Mouse (Mus musculus) adrenal gland, postnatal 0 days (tissue): ENCODE measurements around the gene Vmn1r10. TPM values are rescaled to one million over a fixed set of nuclear protein-coding genes. Genes with fewer than 3 reads are reported as not detected.

Experiments used
- polyA plus RNA-seq: library from polyadenylated mRNA; unstranded; fragments of >200 nt; fragmentation: Nextera tagmentation; extraction: Ambion mirVana; gene quantifications from 2 replicates; pipeline ENCODE4 v1.2.1, GENCODE M21; 2015

The Vmn1r10 gene
- polyA plus RNA-seq: not detected in 2 replicates

DNA sequence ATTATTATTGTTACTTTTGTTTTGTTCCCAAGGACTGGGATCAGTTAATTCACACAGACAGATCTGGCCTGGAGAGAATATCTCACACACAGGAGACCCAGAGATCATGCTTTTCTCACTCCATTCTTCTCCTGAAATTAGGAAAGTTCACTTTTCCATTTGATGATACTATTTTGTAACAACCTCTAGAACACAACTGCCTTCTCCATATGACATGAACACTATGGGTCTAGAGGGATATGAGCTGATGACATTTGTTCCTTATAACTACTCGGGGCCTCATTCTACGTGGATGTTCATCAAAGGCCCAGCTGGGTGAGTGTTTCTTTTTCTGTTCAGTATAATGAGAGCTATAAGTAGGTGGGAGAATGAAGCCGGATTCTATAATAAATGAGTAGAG, at the start of gene Vmn1r10:
Gene Vmn1r10, plus strand, starts transcription at position 301 of the 400 bp plus-strand sequence.

DNA sequence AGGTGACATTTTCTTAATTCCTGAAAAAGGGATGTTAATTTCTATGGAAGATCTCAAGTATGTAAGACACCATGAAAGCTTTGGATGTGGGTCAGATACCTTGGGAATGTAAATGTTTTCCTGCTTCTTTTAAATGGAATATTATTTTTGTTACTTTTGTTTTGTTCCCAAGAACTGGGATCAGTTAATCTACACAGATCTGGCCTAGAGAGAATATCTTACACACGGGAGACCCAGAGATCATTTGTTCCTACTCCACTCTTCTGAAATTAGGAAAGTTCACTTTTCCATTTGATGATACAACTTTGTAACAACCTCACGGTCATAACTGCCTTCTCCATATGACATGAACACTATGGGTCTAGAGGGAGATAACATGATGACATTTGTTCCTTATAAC, 42.8 kb upstream of the Vmn1r10 start, which contains the start of gene Vmn1r9:
Gene Vmn1r9, plus strand, starts transcription at position 301 of the 400 bp plus-strand sequence.

DNA sequence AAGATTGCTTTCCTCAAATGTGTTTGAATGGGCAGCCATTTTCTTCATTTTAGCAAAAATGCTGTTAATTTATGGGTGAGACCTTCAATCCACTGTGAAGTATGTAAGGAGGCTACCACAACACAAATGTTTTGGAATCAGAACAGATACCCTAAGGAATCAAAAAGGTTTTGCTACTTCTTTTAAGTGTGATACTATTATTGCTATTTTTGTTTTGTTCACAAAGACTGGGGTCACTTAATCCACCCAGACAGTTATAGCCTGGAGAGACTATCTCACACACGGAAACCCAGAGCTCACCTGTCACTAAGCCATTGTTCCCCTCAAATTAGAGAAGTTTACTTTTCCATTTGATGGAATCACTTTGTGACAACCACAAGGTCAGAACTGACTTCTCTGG, 23.9 kb downstream of the Vmn1r10 start, which contains the start of gene Vmn1r11:
Gene Vmn1r11, plus strand, starts transcription at position 301 of the 400 bp plus-strand sequence.

DNA sequence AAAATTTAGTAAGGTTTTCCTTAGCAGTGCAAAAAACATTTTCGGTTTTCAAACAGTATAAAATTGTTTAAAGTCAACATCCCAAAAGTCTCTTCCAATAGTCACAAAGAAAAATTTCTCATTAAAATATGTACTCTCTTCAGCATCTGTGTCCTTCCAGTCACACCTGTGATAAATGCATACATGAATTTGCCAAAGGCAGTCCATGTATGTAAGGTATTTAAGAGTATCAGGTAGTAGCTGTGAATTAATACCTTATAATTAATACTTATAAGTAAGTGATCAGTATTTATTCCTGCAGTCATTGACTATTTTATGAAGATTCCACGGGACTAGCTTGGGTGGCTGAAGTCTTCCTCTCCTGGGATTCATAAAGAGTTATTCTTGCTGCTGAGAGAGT, 47.4 kb downstream of the Vmn1r10 start, which contains the start of gene Vmn1r12:
Gene Vmn1r12, plus strand, starts transcription at position 301 of the 400 bp plus-strand sequence.

Other genes with a start within 250 kb of the Vmn1r10 start
- 70.7 and 76.9 TPM in 2 replicates for gene Nt5c3, start 185.5 kb upstream of the Vmn1r10 start, polyA plus RNA-seq
- 0.25 and 0.49 TPM in 2 replicates for gene Vmn1r4, start 185.4 kb upstream of the Vmn1r10 start, polyA plus RNA-seq
- not detected in 2 replicates for gene Vmn1r5, start 139.2 kb upstream of the Vmn1r10 start, polyA plus RNA-seq
- not detected in 2 replicates for gene Vmn1r6, start 112.2 kb upstream of the Vmn1r10 start, polyA plus RNA-seq
- gene Vmn1r7, start 84.1 kb upstream of the Vmn1r10 start, polyA plus RNA-seq: not detected in 2 replicates
- not detected in 2 replicates for gene Vmn1r8, start 77.2 kb upstream of the Vmn1r10 start, polyA plus RNA-seq
- not detected in 2 replicates for gene Vmn1r9, start 42.7 kb upstream of the Vmn1r10 start, polyA plus RNA-seq
- not detected in 2 replicates for gene Vmn1r11, start 24.0 kb downstream of the Vmn1r10 start, polyA plus RNA-seq
- gene Vmn1r12, start 47.5 kb downstream of the Vmn1r10 start, polyA plus RNA-seq: not detected in 2 replicates
- gene Vmn1r13, start 93.8 kb downstream of the Vmn1r10 start, polyA plus RNA-seq: not detected in 2 replicates
- gene Vmn1r14, start 122.2 kb downstream of the Vmn1r10 start, polyA plus RNA-seq: not detected in 2 replicates
- not detected in 2 replicates for gene Vmn1r15, start 148.5 kb downstream of the Vmn1r10 start, polyA plus RNA-seq
- not detected in 2 replicates for gene Vmn1r16, start 220.0 kb downstream of the Vmn1r10 start, polyA plus RNA-seq